Mouse (Mus musculus): ENCODE measurements around the gene Ric8a.
"Not testable (repeated sequence)": the region's sequence is repeated elsewhere in the genome, so short reads cannot be mapped to it uniquely, and the experiment has no call there.

DNA sequence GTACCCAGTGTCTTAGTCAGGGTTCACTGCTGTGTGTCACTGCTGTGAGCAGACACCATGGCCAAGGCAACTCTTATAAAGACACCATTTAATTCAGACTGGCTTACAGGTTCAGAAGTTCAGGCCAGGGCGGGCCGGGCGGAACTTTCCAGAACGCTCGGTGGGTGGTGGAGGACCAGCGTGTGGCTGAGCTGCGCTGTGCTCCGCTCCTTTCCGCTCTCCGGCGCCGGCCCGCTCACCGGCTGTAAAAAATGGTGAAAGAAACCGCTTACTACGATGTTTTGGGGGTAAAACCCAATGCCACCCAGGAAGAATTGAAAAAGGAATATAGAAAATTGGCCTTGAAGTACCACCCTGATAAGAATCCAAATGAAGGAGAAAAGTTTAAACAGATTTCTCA lies 33.9 kb downstream of the Ric8a start:
- TF ChIP-seq ZNF384 (IDR thresholded peaks at IDR 0.05; ENCODE audit: low read depth, low read length); CTCF (IDR thresholded peaks at IDR 0.05 in 2 of 3, conservative IDR thresholded peaks at IDR 0.05 in 1 of 3; ENCODE audit: control insufficient read depth in 1 of 3, insufficient read depth in 1 of 3, low read depth in 2 of 3, low read length in 3 of 3, poor library complexity in 1 of 3, severe bottlenecking in 1 of 3); POLR2A (IDR thresholded peaks at IDR 0.05; ENCODE audit: control insufficient read depth in 1 of 2, insufficient read depth in 1 of 2, low read depth in 1 of 2, low read length in 2 of 2, poor library complexity in 1 of 2); GATA1 (IDR thresholded peaks at IDR 0.05; ENCODE audit: low read depth, low read length); POLR2AphosphoS5 (IDR thresholded peaks at IDR 0.05; ENCODE audit: borderline replicate concordance, low read depth, low read length): not testable (repeated sequence)
